Mouse (Mus musculus): ENCODE data around the gene Abhd18.
A peak's percentile ranks its signal among the peaks of the same experiment; 100 is the strongest.

The Abhd18 gene

DNA sequence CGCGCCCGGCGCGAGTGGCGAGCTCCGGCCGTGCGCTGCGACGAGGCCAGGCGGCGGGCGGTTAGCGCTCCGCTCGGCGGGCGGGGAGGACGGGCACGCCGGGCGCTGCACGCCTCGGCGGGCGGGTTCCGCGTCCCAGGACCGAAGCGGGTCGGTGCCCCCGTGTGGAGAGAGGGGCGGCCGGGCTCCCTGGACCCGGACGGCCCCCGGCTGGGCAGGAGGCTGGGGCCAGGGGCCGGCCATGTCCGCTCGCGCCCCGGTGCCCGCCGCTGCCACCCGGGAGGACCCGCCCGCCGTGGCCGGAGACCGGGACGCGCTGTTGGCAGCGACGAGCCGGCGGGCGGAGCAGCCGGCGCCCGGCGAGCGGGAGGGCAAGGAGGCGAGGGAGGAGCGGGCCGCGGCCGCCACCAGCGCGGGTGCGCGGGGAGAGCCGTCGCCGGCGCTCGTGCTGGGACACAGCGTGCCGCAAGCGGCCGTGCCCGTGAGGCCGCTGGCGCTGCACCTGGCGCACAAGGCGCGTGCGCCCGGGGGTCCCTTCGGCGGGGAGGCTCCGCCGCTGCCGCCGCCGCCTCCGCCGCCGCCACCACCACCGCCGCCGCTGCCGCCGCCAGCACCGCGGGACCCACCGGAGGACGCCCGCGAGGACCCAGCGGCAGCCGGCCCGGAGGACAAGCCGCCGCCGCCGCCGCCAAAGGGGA, 103.3 kb downstream of the Abhd18 start:
- peak; percentile 37 for DNase-seq (ENCODE audit: low read depth, low spot score)

DNA sequence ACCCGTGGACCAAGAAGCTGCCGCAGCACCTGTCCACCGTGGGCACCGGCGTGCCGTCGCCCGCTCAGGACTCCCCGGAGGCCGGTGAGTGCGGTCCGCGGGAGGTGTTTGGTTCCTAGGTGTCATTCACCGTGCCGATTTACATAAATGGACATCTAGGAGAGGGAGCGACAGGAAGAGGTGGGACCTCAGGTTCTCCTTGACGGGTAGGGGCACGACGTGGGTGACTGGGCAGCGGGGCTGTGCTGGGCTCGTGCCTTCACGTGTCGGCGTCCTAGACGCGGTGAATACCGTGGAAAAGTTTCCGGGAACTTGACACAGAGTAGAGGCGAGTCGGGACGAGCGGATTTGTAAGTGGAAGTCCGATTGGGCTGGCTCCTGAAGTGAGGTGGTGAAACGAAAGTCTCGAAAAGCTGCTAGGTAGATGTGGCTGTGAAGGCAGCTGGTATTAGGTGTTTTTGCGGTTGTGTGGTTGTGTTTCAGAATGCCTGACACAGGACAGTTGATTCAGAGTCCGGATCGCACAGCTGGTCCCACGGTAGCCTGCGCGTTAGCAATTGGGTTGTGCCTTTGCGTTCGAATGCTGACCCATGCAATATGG, 103.9 kb downstream of the Abhd18 start:
- DNase-seq (ENCODE audit: low read depth, low spot score): peak; percentile 30

DNA sequence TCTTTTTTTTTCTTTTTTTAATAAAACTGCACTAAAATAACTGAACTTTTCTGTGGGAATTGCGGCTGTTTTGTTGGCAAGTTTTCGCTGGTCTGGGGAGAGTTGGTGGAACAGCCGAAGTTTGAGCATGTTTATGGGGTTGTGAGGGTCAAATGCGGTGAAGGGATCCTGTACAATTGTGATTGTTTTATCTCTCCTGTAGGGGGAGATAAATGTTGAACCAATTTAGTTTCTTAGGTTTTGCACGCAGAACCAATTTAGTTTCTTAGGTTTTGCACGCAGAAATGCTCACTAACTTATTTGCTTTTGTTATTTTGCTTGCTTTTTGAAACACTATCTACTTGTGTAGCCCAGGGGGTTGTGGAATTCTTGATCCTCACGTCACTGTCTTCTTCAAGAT, 104.6 kb downstream of the Abhd18 start:
- DNase-seq (ENCODE audit: low read depth, low spot score): peak; percentile 30

DNA sequence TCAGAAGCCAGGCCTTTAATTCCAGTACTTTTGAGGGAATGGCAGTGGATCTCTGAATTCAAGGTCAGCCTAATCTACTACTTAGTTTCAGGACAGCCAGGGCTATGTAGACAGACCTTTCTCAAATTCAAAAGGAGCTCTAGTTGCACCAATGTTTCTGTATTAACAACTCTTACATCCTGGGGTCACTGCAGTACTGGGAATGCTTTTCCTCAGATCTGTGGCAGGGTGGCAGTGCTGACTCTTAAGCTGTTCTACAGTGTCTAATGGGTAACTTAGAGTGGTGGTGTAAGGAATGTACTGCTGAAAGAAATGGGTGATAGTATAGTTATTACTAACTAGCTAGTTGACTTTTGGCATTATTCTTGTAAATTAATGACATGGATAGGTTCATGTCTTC, 105.8 kb downstream of the Abhd18 start:
- no peak for DNase-seq (ENCODE audit: low read depth, low spot score)

DNA sequence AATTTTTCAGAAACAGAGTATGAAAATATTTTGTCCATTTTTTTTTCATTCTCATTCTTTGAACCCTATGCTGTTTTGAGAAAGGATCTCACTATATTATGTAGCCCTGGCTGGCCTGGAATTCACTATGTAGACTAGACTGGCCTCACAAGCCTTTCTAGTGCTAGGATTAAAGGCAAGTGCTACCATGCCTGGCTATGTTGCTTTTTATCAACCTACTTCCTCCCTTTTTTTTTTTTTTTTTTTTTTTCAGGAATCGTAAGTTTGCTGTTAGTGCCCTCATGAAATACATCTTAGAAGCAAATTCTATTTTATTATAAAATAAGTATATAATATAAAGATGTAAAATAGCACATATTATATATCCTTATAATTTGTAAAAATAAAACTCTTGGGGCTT, 108.0 kb downstream of the Abhd18 start:
- DNase-seq (ENCODE audit: low read depth, low spot score): no peak

DNA sequence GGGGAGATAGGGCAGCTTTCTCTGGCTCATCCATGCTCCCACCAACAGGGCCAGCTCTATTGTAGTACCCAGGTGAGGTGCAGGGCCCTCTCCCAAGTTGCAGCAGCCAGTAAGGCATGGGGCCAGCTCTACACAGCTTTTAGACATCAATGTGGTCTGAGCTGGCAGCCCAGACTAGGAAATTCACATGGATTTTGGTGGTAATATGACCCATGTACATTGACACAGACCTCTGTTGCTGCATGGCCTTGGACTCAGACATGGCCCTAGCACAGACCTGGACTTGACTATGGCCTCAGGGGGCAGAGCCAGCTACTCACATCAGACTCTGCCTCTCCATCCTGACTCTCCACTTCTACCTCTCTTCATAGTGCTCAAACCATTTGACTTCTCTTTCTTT, 112.1 kb downstream of the Abhd18 start:
- DNase-seq (ENCODE audit: low read depth, low spot score): no peak

DNA sequence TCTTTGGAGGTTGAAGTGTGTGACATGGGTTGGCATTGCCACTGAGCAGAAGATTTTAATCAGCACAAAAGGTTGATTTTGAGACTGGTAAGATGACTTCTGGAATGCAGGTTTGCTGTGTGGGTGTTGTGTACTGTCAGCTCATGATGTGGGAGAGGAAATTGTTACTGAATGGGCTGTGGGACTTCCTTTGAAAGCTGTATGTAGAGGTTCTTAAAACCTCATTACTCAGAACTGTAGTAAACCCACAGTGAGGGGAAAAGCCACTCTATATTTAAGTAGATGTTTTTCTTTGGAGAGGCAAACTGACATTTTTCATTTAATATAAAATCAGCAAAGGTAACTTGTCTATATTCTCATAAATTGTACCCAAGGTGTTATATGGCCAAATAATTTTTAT, 134.0 kb downstream of the Abhd18 start:
- no peak for DNase-seq (ENCODE audit: low read depth, low spot score)

DNA sequence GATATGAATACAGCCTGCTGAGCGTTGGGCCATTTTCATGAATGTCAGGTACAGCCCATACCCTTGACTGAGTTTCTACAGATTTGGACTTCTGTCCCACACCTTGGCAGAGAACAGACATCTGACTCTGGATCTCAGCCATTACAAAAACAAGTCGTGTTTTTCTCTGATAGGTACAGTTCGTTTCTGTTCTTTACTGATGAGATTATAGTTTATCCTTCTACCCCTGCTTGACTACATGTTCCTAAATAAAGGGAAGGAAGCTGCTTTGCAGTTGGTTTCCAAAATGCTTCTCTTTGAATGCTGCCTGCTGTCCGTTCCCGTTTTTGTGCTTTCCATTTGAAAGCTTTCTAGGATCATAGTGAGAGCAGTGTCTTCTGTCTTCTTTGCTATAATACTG, 140.8 kb downstream of the Abhd18 start:
- DNase-seq (ENCODE audit: low read depth, low spot score): no peak

Data from mesoderm, embryonic 11.5 days (tissue).